Mouse (Mus musculus) hindbrain, embryonic 14.5 days (tissue): ENCODE data around the gene Ralgps2. TPM values are rescaled to one million over a fixed set of nuclear protein-coding genes. Genes with fewer than 3 reads are reported as not detected.

Source experiments
- ATAC-seq: fragments of 200-750 bp; cut with Nextera tagmentation; 2 replicates; pipeline ENCODE4 v1.8.0; 2017; ENCODE audit warnings: moderate number of reproducible peaks, mild to moderate bottlenecking, moderate TSS enrichment, moderate library complexity; ENCODE audit not compliant: low FRiP score
- DNase-seq: peaks from one replicate; pipeline ENCODE4 v3.0.0-alpha.2; 2015; ENCODE audit warnings: low spot score
- H3K27ac ChIP-seq: fragments of 300-500 bp; sonication (generic); 2 replicates; pipeline ENCODE4 v1.5.1; 2014; ENCODE audit warnings: mild to moderate bottlenecking, moderate library complexity
- H3K27me3 ChIP-seq: fragments of 300-500 bp; sonication (generic); 2 replicates; pipeline ENCODE4 v1.6.1; 2014; ENCODE audit warnings: mild to moderate bottlenecking, low read length, mixed read lengths; ENCODE audit not compliant: control insufficient read depth, insufficient read depth
- H3K36me3 ChIP-seq: fragments of 300-500 bp; sonication (generic); replicated peaks from 2 replicates; pipeline ENCODE4 v1.6.1; 2014; ENCODE audit not compliant: control insufficient read depth, insufficient read depth
- H3K4me1 ChIP-seq: fragments of 300-500 bp; sonication (generic); replicated peaks from 2 replicates; pipeline ENCODE4 v1.6.1; 2014; ENCODE audit warnings: antibody characterized with exemption, low read length, mixed read lengths; ENCODE audit not compliant: control insufficient read depth, insufficient read depth
- H3K4me2 ChIP-seq: fragments of 300-500 bp; sonication (generic); replicated peaks from 2 replicates; pipeline ENCODE4 v1.6.1; 2014; ENCODE audit warnings: mild to moderate bottlenecking, moderate library complexity
- H3K4me3 ChIP-seq: fragments of 300-500 bp; sonication (generic); replicated peaks from 2 replicates; pipeline ENCODE4 v1.5.1; 2014; ENCODE audit warnings: mild to moderate bottlenecking, low read length
- H3K9ac ChIP-seq: fragments of 300-500 bp; sonication (generic); 2 replicates; pipeline ENCODE4 v1.6.1; 2014
- H3K9me3 ChIP-seq: fragments of 300-500 bp; sonication (generic); 2 replicates; pipeline ENCODE4 v1.6.1; 2016; ENCODE audit warnings: low read length; ENCODE audit not compliant: control insufficient read depth
- WGBS: fragments of 180-500 bp; shearing (Covaris S2); extraction: QIAGEN DNeasy Blood & Tissue Kit; methylation state at CpG from one replicate; pipeline ENCODE4 v1.1.7; 2014; 5-methylcytosine and 5-hydroxymethylcytosine counted together
- polyA plus RNA-seq: library from polyadenylated mRNA; unstranded; fragments of >200 nt; fragmentation: Nextera tagmentation; extraction: Ambion mirVana; gene quantifications from 2 replicates; pipeline ENCODE4 v1.2.1, GENCODE M21; 2014

Ralgps2 gene
- polyA plus RNA-seq, 1 experiment from 2014 or later: 89.5 TPM

- no peak for ATAC-seq
- H3K27me3 ChIP-seq: no peaks in the 10 kb centered on the region
- no peak for DNase-seq
- H3K4me2 ChIP-seq: no peak overlapping the region
- no peaks in the 10 kb centered on the region for H3K4me1 ChIP-seq
- H3K27ac ChIP-seq: no peak overlapping the region
- H3K4me3 ChIP-seq: no peak overlapping the region
- no peak overlapping the region for H3K9ac ChIP-seq
- no peaks in the 10 kb centered on the region for H3K9me3 ChIP-seq
- H3K36me3 ChIP-seq: no peaks in the 10 kb centered on the region
- WGBS: 82% methylated on average over 6 of the region's 6 CpGs
These were observed 34.4 kb upstream of the Ralgps2 start for GRCm38 (mm10) chr1:156973857-156974256.

DNA sequence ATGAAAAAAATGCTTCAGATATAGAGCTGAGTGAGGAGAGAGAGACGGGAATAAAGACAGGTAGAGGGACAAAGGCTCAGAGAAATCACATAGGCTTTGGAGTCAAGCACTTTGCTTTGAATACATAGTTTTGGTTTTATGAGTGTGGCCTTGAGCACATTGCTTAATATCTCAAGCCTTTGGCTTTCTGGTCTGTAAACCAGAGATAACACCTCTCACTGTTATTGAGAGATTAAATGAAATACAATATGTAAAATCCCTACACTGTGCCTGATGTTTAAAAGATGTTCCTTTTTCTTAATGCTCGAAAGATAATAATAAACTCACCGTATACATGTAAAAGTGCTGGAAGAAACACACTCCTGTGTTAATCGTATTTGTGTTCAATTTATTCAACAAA lies 33.0 kb upstream of the Ralgps2 start:
- H3K27me3 ChIP-seq: no peaks in the 10 kb centered on the region
- ATAC-seq (no peak), DNase-seq (no peak)
- 86% methylated on average over 4 of the region's 4 CpGs for WGBS
- H3K27ac ChIP-seq: no peak overlapping the region
- H3K4me3 ChIP-seq: no peak overlapping the region
- no peak overlapping the region for H3K4me2 ChIP-seq
- no peaks in the 10 kb centered on the region for H3K36me3 ChIP-seq
- no peak overlapping the region for H3K9ac ChIP-seq
- H3K4me1 ChIP-seq: no peaks in the 10 kb centered on the region
- H3K9me3 ChIP-seq: no peaks in the 10 kb centered on the region

- Histone ChIP-seq H3K9me3 (no peaks in the 10 kb centered on the region), H3K27me3 (no peaks in the 10 kb centered on the region), H3K27ac (no peak overlapping the region), H3K4me3 (no peak overlapping the region), H3K4me1 (no peaks in the 10 kb centered on the region), H3K4me2 (no peak overlapping the region), H3K9ac (no peak overlapping the region), H3K36me3 (no peaks in the 10 kb centered on the region)
- ATAC-seq (no peak), DNase-seq (no peak)
- 94% methylated on average over 7 of the region's 7 CpGs for WGBS
These were observed 31.9 kb upstream of the Ralgps2 start for GRCm38 (mm10) chr1:156971206-156971811.

GRCm38 (mm10) chr1:156970641-156971040 lies 31.2 kb upstream of the Ralgps2 start:
- Histone ChIP-seq H3K9ac (no peak overlapping the region), H3K4me1 (no peaks in the 10 kb centered on the region), H3K4me2 (no peak overlapping the region), H3K36me3 (no peaks in the 10 kb centered on the region), H3K27me3 (no peaks in the 10 kb centered on the region), H3K27ac (no peak overlapping the region), H3K4me3 (no peak overlapping the region), H3K9me3 (no peaks in the 10 kb centered on the region)
- ATAC-seq (no peak), DNase-seq (no peak)
- WGBS: 74% methylated on average over 6 of the region's 6 CpGs

- H3K9ac ChIP-seq: no peak overlapping the region
- DNase-seq (no peak), ATAC-seq (no peak)
- H3K27ac ChIP-seq: no peak overlapping the region
- no peaks in the 10 kb centered on the region for H3K9me3 ChIP-seq
- 81% methylated on average over 7 of the region's 7 CpGs for WGBS
- no peaks in the 10 kb centered on the region for H3K36me3 ChIP-seq
- H3K4me1 ChIP-seq: no peaks in the 10 kb centered on the region
- H3K4me2 ChIP-seq: no peak overlapping the region
- no peaks in the 10 kb centered on the region for H3K27me3 ChIP-seq
- no peak overlapping the region for H3K4me3 ChIP-seq
These were observed 28.7 kb upstream of the Ralgps2 start for GRCm38 (mm10) chr1:156968107-156968506.

DNA sequence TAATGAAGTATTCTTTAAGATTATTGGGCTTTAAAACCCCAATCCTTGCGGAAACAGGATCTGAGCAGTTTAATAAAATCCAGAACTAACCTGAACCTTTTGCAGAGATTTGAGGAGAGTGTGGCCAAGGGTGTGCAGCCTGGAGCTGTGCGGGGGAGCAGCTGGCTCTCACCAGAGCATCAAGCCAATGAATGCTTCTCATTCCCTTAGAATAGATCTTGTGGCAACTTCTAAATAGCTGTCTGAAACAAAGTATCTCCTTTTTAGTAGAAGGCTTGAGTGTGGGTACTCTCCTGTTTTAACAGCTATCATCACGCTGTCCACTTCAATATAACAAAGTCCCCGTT lies 25.1 kb upstream of the Ralgps2 start:
- Histone ChIP-seq H3K4me1 (no peaks in the 10 kb centered on the region), H3K27ac (no peak overlapping the region), H3K36me3 (no peaks in the 10 kb centered on the region), H3K27me3 (no peaks in the 10 kb centered on the region), H3K4me2 (no peak overlapping the region), H3K4me3 (no peak overlapping the region), H3K9ac (no peak overlapping the region), H3K9me3 (no peaks in the 10 kb centered on the region)
- no peak for DNase-seq
- 80% methylated on average over 4 of the region's 4 CpGs for WGBS
- no peak for ATAC-seq

- H3K4me2 ChIP-seq: no peak overlapping the region
- H3K36me3 ChIP-seq: no peaks in the 10 kb centered on the region
- H3K9ac ChIP-seq: no peak overlapping the region
- DNase-seq (no peak), ATAC-seq (no peak)
- H3K4me1 ChIP-seq: no peaks in the 10 kb centered on the region
- no peaks in the 10 kb centered on the region for H3K9me3 ChIP-seq
- H3K27me3 ChIP-seq: no peaks in the 10 kb centered on the region
- 26% methylated on average over 7 of the region's 7 CpGs for WGBS
- no peak overlapping the region for H3K4me3 ChIP-seq
- H3K27ac ChIP-seq: no peak overlapping the region
These were observed 24.6 kb upstream of the Ralgps2 start for GRCm38 (mm10) chr1:156963871-156964585.

- WGBS: 49% methylated on average over 8 of the region's 8 CpGs
- Histone ChIP-seq H3K4me3 (no peak overlapping the region), H3K27me3 (no peaks in the 10 kb centered on the region), H3K4me1 (no peaks in the 10 kb centered on the region), H3K27ac (no peak overlapping the region), H3K9ac (no peak overlapping the region), H3K4me2 (no peak overlapping the region), H3K9me3 (no peaks in the 10 kb centered on the region), H3K36me3 (no peaks in the 10 kb centered on the region)
- ATAC-seq (no peak), DNase-seq (no peak)
These were observed 22.2 kb upstream of the Ralgps2 start for GRCm38 (mm10) chr1:156961481-156962265.

DNA sequence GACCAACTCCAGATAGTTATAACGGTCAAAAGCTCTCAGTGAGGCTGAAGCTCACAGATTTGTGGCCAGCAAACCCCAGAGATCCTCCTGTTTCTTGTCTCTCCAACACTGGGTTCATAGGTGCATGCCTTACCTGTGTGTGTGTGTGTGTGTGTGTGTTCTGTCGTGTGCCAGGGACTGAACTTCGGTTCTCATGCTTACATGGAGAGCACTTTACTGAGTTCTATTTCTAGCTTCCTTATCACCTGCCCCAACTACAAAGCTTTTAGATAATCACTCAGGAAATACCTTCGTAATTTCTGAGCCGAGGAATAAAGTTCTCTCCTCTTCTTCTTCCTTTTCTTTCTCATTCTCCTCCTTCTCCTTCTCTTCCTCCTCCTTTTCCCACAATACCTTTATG lies 19.6 kb upstream of the Ralgps2 start:
- DNase-seq: no peak
- ATAC-seq: no peak

More for the DNA sequence above, 19.6 kb upstream of the Ralgps2 start:
- Histone ChIP-seq H3K27me3 (no peaks in the 10 kb centered on the region), H3K36me3 (no peaks in the 10 kb centered on the region), H3K27ac (no peak overlapping the region), H3K4me3 (no peak overlapping the region), H3K9me3 (no peaks in the 10 kb centered on the region), H3K4me1 (no peaks in the 10 kb centered on the region), H3K4me2 (no peak overlapping the region), H3K9ac (no peak overlapping the region)
- WGBS: 93% methylated on average over 5 of the region's 5 CpGs
